Mouse (Mus musculus) MEL (cell line): ENCODE results near the gene Olfr1491. TPM values are rescaled to one million over a fixed set of nuclear protein-coding genes. Genes with fewer than 3 reads are reported as not detected.

Source experiments
- DNase-seq: peaks from one replicate; pipeline ENCODE4 v3.0.0; 2011; ENCODE audit warnings: low read depth, low spot score
- H3K27ac ChIP-seq: 2 replicates; pipeline ENCODE4 v1.5.1; 2012; ENCODE audit warnings: low read depth, mild to moderate bottlenecking, control low read depth, low read length, moderate library complexity; ENCODE audit not compliant: control insufficient read depth
- H3K27me3 ChIP-seq, 2 experiments: fragments of 150-350 bp in 1 of 2; sonication (generic) in 1 of 2; 2 replicates each; pipeline ENCODE4 v1.6.1; 2012; ENCODE audit warnings: low read length in 2 of 2, mild to moderate bottlenecking in 2 of 2, improper control_type of control experiment in 1 of 2, moderate library complexity in 1 of 2; ENCODE audit not compliant: insufficient read depth in 2 of 2, control insufficient read depth in 1 of 2
- H3K36me3 ChIP-seq, 2 experiments: 2 replicates each; pipeline ENCODE4 v1.6.1; 2012 to 2014; ENCODE audit warnings: low read length in 2 of 2, improper control_type of control experiment in 1 of 2, inconsistent platforms in 1 of 2, mild to moderate bottlenecking in 1 of 2; ENCODE audit not compliant: insufficient read depth in 2 of 2, control insufficient read depth in 1 of 2
- H3K4me1 ChIP-seq, 2 experiments: fragments of 150-350 bp in 1 of 2; sonication (generic) in 1 of 2; 2 replicates each; pipeline ENCODE4 v1.6.1; 2012; ENCODE audit warnings: low read length in 2 of 2, improper control_type of control experiment in 1 of 2, mild to moderate bottlenecking in 1 of 2; ENCODE audit not compliant: insufficient read depth in 2 of 2, control insufficient read depth in 1 of 2
- H3K4me3 ChIP-seq, 2 experiments: fragments of 150-350 bp in 1 of 2; sonication (generic) in 1 of 2; 2 replicates each; pipeline ENCODE4 v1.5.1; 2012; ENCODE audit warnings: low read depth in 2 of 2, low read length in 2 of 2, mild to moderate bottlenecking in 2 of 2, moderate library complexity in 2 of 2, control low read depth in 1 of 2, improper control_type of control experiment in 1 of 2; ENCODE audit not compliant: control insufficient read depth in 1 of 2, insufficient read depth in 1 of 2
- H3K79me2 ChIP-seq: 2 replicates; pipeline ENCODE4 v1.6.1; 2012; ENCODE audit warnings: mild to moderate bottlenecking, low read length, moderate library complexity; ENCODE audit not compliant: control insufficient read depth, poor library complexity, insufficient read depth
- H3K9ac ChIP-seq: 2 replicates; pipeline ENCODE4 v1.6.1; 2012; ENCODE audit warnings: low read depth, mild to moderate bottlenecking, control low read depth, low read length, moderate library complexity; ENCODE audit not compliant: control insufficient read depth, poor library complexity, severe bottlenecking
- H3K9me3 ChIP-seq: fragments of 150-350 bp; sonication (generic); replicated peaks from 2 replicates; pipeline ENCODE4 v1.6.1; 2012; ENCODE audit warnings: mild to moderate bottlenecking, low read length, improper control_type of control experiment, moderate library complexity; ENCODE audit not compliant: insufficient read depth
- BHLHE40 ChIP-seq: IDR thresholded peaks from 2 replicates; pipeline ENCODE4 v1.6.1; 2012; ENCODE audit warnings: low read depth, mild to moderate bottlenecking, inconsistent platforms, low read length, improper control_type of control experiment, borderline replicate concordance
- CHD1 ChIP-seq: IDR thresholded peaks from 2 replicates; pipeline ENCODE4 v1.6.1; 2012; ENCODE audit warnings: low read depth, mild to moderate bottlenecking, inconsistent platforms, low read length, improper control_type of control experiment
- CHD2 ChIP-seq: IDR thresholded peaks from 2 replicates; pipeline ENCODE4 v1.6.1; 2011; ENCODE audit warnings: low read length, improper control_type of control experiment
- CTCF ChIP-seq, 3 experiments: IDR thresholded peaks in 2 of 3; conservative IDR thresholded peaks in 1 of 3; 2 replicates each; pipeline ENCODE4 v1.5.1; 2011 to 2012; ENCODE audit warnings: low read length in 3 of 3, low read depth in 2 of 3, mild to moderate bottlenecking in 2 of 3, improper control_type of control experiment in 1 of 3, inconsistent platforms in 1 of 3, mixed read lengths in 1 of 3, moderate library complexity in 1 of 3; ENCODE audit not compliant: control insufficient read depth in 1 of 3, insufficient read depth in 1 of 3, poor library complexity in 1 of 3, severe bottlenecking in 1 of 3
- ETS1 ChIP-seq: IDR thresholded peaks from 2 replicates; pipeline ENCODE4 v1.6.1; 2012; ENCODE audit warnings: low read depth, mild to moderate bottlenecking, inconsistent platforms, low read length, improper control_type of control experiment, moderate library complexity
- GABPA ChIP-seq: IDR thresholded peaks from 2 replicates; pipeline ENCODE4 v1.6.1; 2012; ENCODE audit warnings: low read depth, mild to moderate bottlenecking, inconsistent platforms, low read length, improper control_type of control experiment, moderate library complexity
- GATA1 ChIP-seq: IDR thresholded peaks from 2 replicates; pipeline ENCODE4 v1.6.1; 2011; ENCODE audit warnings: low read depth, low read length, improper control_type of control experiment
- HCFC1 ChIP-seq: IDR thresholded peaks from 2 replicates; pipeline ENCODE4 v1.6.1; 2012; ENCODE audit warnings: low read depth, mild to moderate bottlenecking, inconsistent platforms, low read length, improper control_type of control experiment, moderate library complexity
- JUND ChIP-seq: IDR thresholded peaks from 2 replicates; pipeline ENCODE4 v1.6.1; 2011; ENCODE audit warnings: low read depth, mild to moderate bottlenecking, improper control_type of control experiment, low read length
- MAFK ChIP-seq: IDR thresholded peaks from 2 replicates; pipeline ENCODE4 v1.6.1; 2011; ENCODE audit warnings: low read depth, mild to moderate bottlenecking, low read length, improper control_type of control experiment, borderline replicate concordance
- MEF2A ChIP-seq: IDR thresholded peaks from 2 replicates; pipeline ENCODE4 v1.6.1; 2014; ENCODE audit warnings: low read depth, mild to moderate bottlenecking, inconsistent platforms, low read length, improper control_type of control experiment; ENCODE audit not compliant: poor library complexity, insufficient replicate concordance, severe bottlenecking; ENCODE audit errors: extremely low read depth
- MYB ChIP-seq: IDR thresholded peaks from 2 replicates; pipeline ENCODE4 v1.6.1; 2011; ENCODE audit warnings: mild to moderate bottlenecking, low read depth, low read length, improper control_type of control experiment
- MYC ChIP-seq: IDR thresholded peaks from 2 replicates; pipeline ENCODE4 v1.6.1; 2011; ENCODE audit warnings: low read depth, mild to moderate bottlenecking, low read length, improper control_type of control experiment, moderate library complexity
- RCOR1 ChIP-seq: IDR thresholded peaks from 2 replicates; pipeline ENCODE4 v1.6.1; 2012; ENCODE audit warnings: low read depth, mild to moderate bottlenecking, inconsistent platforms, low read length, improper control_type of control experiment
- TAL1 ChIP-seq: IDR thresholded peaks from 2 replicates; pipeline ENCODE4 v1.6.1; 2012; ENCODE audit warnings: mild to moderate bottlenecking, inconsistent platforms, low read length, moderate library complexity, mixed read lengths
- USF2 ChIP-seq, 2 experiments: IDR thresholded peaks; 2 replicates each; pipeline ENCODE4 v1.6.1; 2011 to 2012; ENCODE audit warnings: improper control_type of control experiment in 2 of 2, low read length in 2 of 2, borderline replicate concordance in 1 of 2, inconsistent platforms in 1 of 2, low read depth in 1 of 2, mild to moderate bottlenecking in 1 of 2; ENCODE audit not compliant: insufficient read depth in 1 of 2
- polyA plus RNA-seq, 2 experiments: library from polyadenylated mRNA; stranded (reverse) in 1 of 2; unstranded in 1 of 2; fragments of >175 nt in 1 of 2; fragments of >200 nt in 1 of 2; gene quantifications; 2 replicates each; pipeline versions ENCODE4 v1.2.1 to v1.2.4; 2012; ENCODE audit warnings: low replicate concordance in 2 of 2, low read depth in 1 of 2; ENCODE audit not compliant: insufficient read length in 2 of 2, insufficient read depth in 1 of 2, missing spikeins in 1 of 2
- total RNA-seq: library from RNA; depleted of rRNA; stranded (reverse); fragments of 300-350 nt; gene quantifications from 2 replicates; pipeline ENCODE4 v1.2.3, GENCODE M21; 2012; rRNA removed

The Olfr1491 gene
- total RNA-seq (not detected in 2 replicates), polyA plus RNA-seq (not detected)

DNA sequence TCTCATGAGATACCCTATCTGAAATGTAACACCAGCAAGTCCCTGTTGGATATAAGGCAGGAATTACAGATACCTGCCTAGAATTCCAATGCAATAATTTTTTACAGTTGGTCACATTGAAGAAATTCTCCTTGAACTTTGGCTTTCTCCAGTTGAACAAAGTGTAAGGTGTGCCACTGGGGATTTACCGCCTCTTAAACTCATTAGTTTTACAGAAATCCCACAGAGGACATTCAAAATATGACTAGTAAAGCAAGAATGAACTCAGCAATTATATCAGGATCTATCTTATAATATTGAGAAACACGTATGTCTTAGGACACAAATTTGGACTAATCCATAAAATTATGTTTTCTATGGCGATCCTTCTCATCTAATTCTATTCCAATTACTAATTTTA, at the start of gene Olfr1491:
Gene Olfr1491 (plus strand): TSS at position 301 of the 400 bp plus-strand sequence.
- no peak within 1 kb of the TSS for H3K4me3 ChIP-seq
- H3K27me3 ChIP-seq: no peaks in the 10 kb centered on the region
- TF ChIP-seq CHD1: no peak
- no peak for TF ChIP-seq TAL1
- TF ChIP-seq CTCF (IDR thresholded peaks at IDR 0.05 in 2 of 3, conservative IDR thresholded peaks at IDR 0.05 in 1 of 3; ENCODE audit: control insufficient read depth in 1 of 3, insufficient read depth in 1 of 3, low read depth in 2 of 3, low read length in 3 of 3, poor library complexity in 1 of 3, severe bottlenecking in 1 of 3): no peak
- TF ChIP-seq MEF2A: no peak
- TF ChIP-seq ETS1: no peak
- no peak for TF ChIP-seq RCOR1
- no peak for TF ChIP-seq HCFC1
- TF ChIP-seq MAFK: no peak
- no peak for TF ChIP-seq BHLHE40
- TF ChIP-seq GATA1: no peak
- no peak for TF ChIP-seq JUND
- TF ChIP-seq, all 39 proteins: peak for 0
- H3K36me3 ChIP-seq: no peaks in the 10 kb centered on the region
- H3K4me1 ChIP-seq: no peaks in the 10 kb centered on the region
- H3K79me2 ChIP-seq: no peaks in the 10 kb centered on the region
- H3K9me3 ChIP-seq: no peaks in the 10 kb centered on the region
- H3K27ac ChIP-seq: no peak within 1 kb of the TSS
- DNase-seq: no peak
- no peak within 1 kb of the TSS for H3K9ac ChIP-seq

DNA sequence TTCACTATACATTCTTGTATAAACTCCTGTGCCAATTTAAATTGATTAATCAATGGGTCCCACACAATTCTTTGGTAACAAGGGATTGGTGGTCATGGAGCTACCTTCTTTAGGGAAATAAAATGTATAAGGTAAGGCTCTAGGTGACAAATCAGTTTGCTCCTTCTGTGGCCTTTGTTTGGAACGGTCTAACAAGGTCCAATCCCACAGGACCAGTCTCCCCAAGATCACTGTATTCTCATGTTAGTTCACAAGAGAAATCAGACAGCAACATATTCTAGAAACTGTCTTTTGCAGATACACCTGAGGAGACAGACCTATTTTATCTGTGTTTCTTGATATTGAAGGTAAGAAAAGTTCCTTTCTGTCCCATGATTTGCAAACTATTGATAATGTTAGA, 46.3 kb upstream of the Olfr1491 start, which contains the start of gene Olfr1490:
Gene Olfr1490 (plus strand): TSS at position 301 of the 400 bp plus-strand sequence.
- Histone ChIP-seq H3K27ac (no peak within 1 kb of the TSS), H3K4me1 (no peaks in the 10 kb centered on the region), H3K27me3 (no peaks in the 10 kb centered on the region), H3K4me3 (no peak within 1 kb of the TSS), H3K36me3 (no peaks in the 10 kb centered on the region), H3K9ac (no peak within 1 kb of the TSS), H3K9me3 (no peaks in the 10 kb centered on the region), H3K79me2 (no peaks in the 10 kb centered on the region)
- TF ChIP-seq MYB: no peak
- no peak for TF ChIP-seq MYC
- no peak for TF ChIP-seq CHD2
- no peak for TF ChIP-seq GABPA
- TF ChIP-seq BHLHE40: no peak
- no peak for TF ChIP-seq USF2 (IDR thresholded peaks at IDR 0.05; ENCODE audit: borderline replicate concordance in 1 of 2, insufficient read depth in 1 of 2, low read depth in 1 of 2, low read length in 2 of 2)
- no peak for TF ChIP-seq GATA1
- DNase-seq: no peak
